Mouse (Mus musculus) MEL (cell line): Measurements from ENCODE around the gene Cyp2d11. TPM values are rescaled to one million over a fixed set of nuclear protein-coding genes. Genes with fewer than 3 reads are reported as not detected.

Experiments used
- DNase-seq: peaks from one replicate; pipeline ENCODE4 v3.0.0; 2011; ENCODE audit warnings: low read depth, low spot score
- H3K27ac ChIP-seq: 2 replicates; pipeline ENCODE4 v1.5.1; 2012; ENCODE audit warnings: low read depth, mild to moderate bottlenecking, control low read depth, low read length, moderate library complexity; ENCODE audit not compliant: control insufficient read depth
- H3K27me3 ChIP-seq, 2 experiments: fragments of 150-350 bp in 1 of 2; sonication (generic) in 1 of 2; 2 replicates each; pipeline ENCODE4 v1.6.1; 2012; ENCODE audit warnings: low read length in 2 of 2, mild to moderate bottlenecking in 2 of 2, improper control_type of control experiment in 1 of 2, moderate library complexity in 1 of 2; ENCODE audit not compliant: insufficient read depth in 2 of 2, control insufficient read depth in 1 of 2
- H3K36me3 ChIP-seq, 2 experiments: 2 replicates each; pipeline ENCODE4 v1.6.1; 2012 to 2014; ENCODE audit warnings: low read length in 2 of 2, improper control_type of control experiment in 1 of 2, inconsistent platforms in 1 of 2, mild to moderate bottlenecking in 1 of 2; ENCODE audit not compliant: insufficient read depth in 2 of 2, control insufficient read depth in 1 of 2
- H3K4me1 ChIP-seq, 2 experiments: fragments of 150-350 bp in 1 of 2; sonication (generic) in 1 of 2; 2 replicates each; pipeline ENCODE4 v1.6.1; 2012; ENCODE audit warnings: low read length in 2 of 2, improper control_type of control experiment in 1 of 2, mild to moderate bottlenecking in 1 of 2; ENCODE audit not compliant: insufficient read depth in 2 of 2, control insufficient read depth in 1 of 2
- H3K4me3 ChIP-seq, 2 experiments: fragments of 150-350 bp in 1 of 2; sonication (generic) in 1 of 2; 2 replicates each; pipeline ENCODE4 v1.5.1; 2012; ENCODE audit warnings: low read depth in 2 of 2, low read length in 2 of 2, mild to moderate bottlenecking in 2 of 2, moderate library complexity in 2 of 2, control low read depth in 1 of 2, improper control_type of control experiment in 1 of 2; ENCODE audit not compliant: control insufficient read depth in 1 of 2, insufficient read depth in 1 of 2
- H3K79me2 ChIP-seq: 2 replicates; pipeline ENCODE4 v1.6.1; 2012; ENCODE audit warnings: mild to moderate bottlenecking, low read length, moderate library complexity; ENCODE audit not compliant: control insufficient read depth, poor library complexity, insufficient read depth
- H3K9ac ChIP-seq: 2 replicates; pipeline ENCODE4 v1.6.1; 2012; ENCODE audit warnings: low read depth, mild to moderate bottlenecking, control low read depth, low read length, moderate library complexity; ENCODE audit not compliant: control insufficient read depth, poor library complexity, severe bottlenecking
- H3K9me3 ChIP-seq: fragments of 150-350 bp; sonication (generic); replicated peaks from 2 replicates; pipeline ENCODE4 v1.6.1; 2012; ENCODE audit warnings: mild to moderate bottlenecking, low read length, improper control_type of control experiment, moderate library complexity; ENCODE audit not compliant: insufficient read depth
- BHLHE40 ChIP-seq: IDR thresholded peaks from 2 replicates; pipeline ENCODE4 v1.6.1; 2012; ENCODE audit warnings: low read depth, mild to moderate bottlenecking, inconsistent platforms, low read length, improper control_type of control experiment, borderline replicate concordance
- CHD1 ChIP-seq: IDR thresholded peaks from 2 replicates; pipeline ENCODE4 v1.6.1; 2012; ENCODE audit warnings: low read depth, mild to moderate bottlenecking, inconsistent platforms, low read length, improper control_type of control experiment
- EP300 ChIP-seq, 2 experiments: IDR thresholded peaks; 2 replicates each; pipeline ENCODE4 v1.6.1; 2011; ENCODE audit warnings: improper control_type of control experiment in 2 of 2, low read length in 2 of 2, low read depth in 1 of 2, mild to moderate bottlenecking in 1 of 2
- ETS1 ChIP-seq: IDR thresholded peaks from 2 replicates; pipeline ENCODE4 v1.6.1; 2012; ENCODE audit warnings: low read depth, mild to moderate bottlenecking, inconsistent platforms, low read length, improper control_type of control experiment, moderate library complexity
- GATA1 ChIP-seq: IDR thresholded peaks from 2 replicates; pipeline ENCODE4 v1.6.1; 2011; ENCODE audit warnings: low read depth, low read length, improper control_type of control experiment
- HCFC1 ChIP-seq: IDR thresholded peaks from 2 replicates; pipeline ENCODE4 v1.6.1; 2012; ENCODE audit warnings: low read depth, mild to moderate bottlenecking, inconsistent platforms, low read length, improper control_type of control experiment, moderate library complexity
- JUND ChIP-seq: IDR thresholded peaks from 2 replicates; pipeline ENCODE4 v1.6.1; 2011; ENCODE audit warnings: low read depth, mild to moderate bottlenecking, improper control_type of control experiment, low read length
- MAX ChIP-seq: IDR thresholded peaks from 2 replicates; pipeline ENCODE4 v1.6.1; 2011; ENCODE audit warnings: low read length, improper control_type of control experiment
- MAZ ChIP-seq: IDR thresholded peaks from 2 replicates; pipeline ENCODE4 v1.6.1; 2012; ENCODE audit warnings: low read depth, mild to moderate bottlenecking, inconsistent platforms, low read length, improper control_type of control experiment
- MXI1 ChIP-seq: IDR thresholded peaks from 2 replicates; pipeline ENCODE4 v1.6.1; 2011; ENCODE audit warnings: mild to moderate bottlenecking, low read depth, low read length, improper control_type of control experiment
- POLR2A ChIP-seq, 2 experiments: IDR thresholded peaks; 2 replicates each; pipeline ENCODE4 v1.6.1; 2011 to 2012; ENCODE audit warnings: low read length in 2 of 2, mild to moderate bottlenecking in 2 of 2, control low read depth in 1 of 2, improper control_type of control experiment in 1 of 2, low read depth in 1 of 2, moderate library complexity in 1 of 2; ENCODE audit not compliant: control insufficient read depth in 1 of 2, insufficient read depth in 1 of 2, poor library complexity in 1 of 2
- POLR2AphosphoS2 ChIP-seq: IDR thresholded peaks from 2 replicates; pipeline ENCODE4 v1.6.1; 2011; ENCODE audit warnings: low read length, improper control_type of control experiment
- SIN3A ChIP-seq: IDR thresholded peaks from 2 replicates; pipeline ENCODE4 v1.6.1; 2012; ENCODE audit warnings: low read length, improper control_type of control experiment, inconsistent platforms
- SMC3 ChIP-seq: IDR thresholded peaks from 2 replicates; pipeline ENCODE4 v1.6.1; 2011; ENCODE audit warnings: low read depth, low read length, improper control_type of control experiment
- TAL1 ChIP-seq: IDR thresholded peaks from 2 replicates; pipeline ENCODE4 v1.6.1; 2012; ENCODE audit warnings: mild to moderate bottlenecking, inconsistent platforms, low read length, moderate library complexity, mixed read lengths
- TBP ChIP-seq: IDR thresholded peaks from 2 replicates; pipeline ENCODE4 v1.8.0; 2011; ENCODE audit warnings: low read depth, low read length, improper control_type of control experiment
- UBTF ChIP-seq: IDR thresholded peaks from 2 replicates; pipeline ENCODE4 v1.6.1; 2012; ENCODE audit warnings: low read depth, mild to moderate bottlenecking, inconsistent platforms, low read length, improper control_type of control experiment, moderate library complexity, borderline replicate concordance; ENCODE audit not compliant: insufficient read depth
- ZMIZ1 ChIP-seq: IDR thresholded peaks from 2 replicates; pipeline ENCODE4 v1.6.1; 2012; ENCODE audit warnings: low read depth, mild to moderate bottlenecking, inconsistent platforms, low read length, improper control_type of control experiment, moderate library complexity
- ZNF384 ChIP-seq: IDR thresholded peaks from 2 replicates; pipeline ENCODE4 v1.6.1; 2012; ENCODE audit warnings: low read depth, mild to moderate bottlenecking, inconsistent platforms, low read length, improper control_type of control experiment
- polyA plus RNA-seq, 2 experiments: library from polyadenylated mRNA; stranded (reverse) in 1 of 2; unstranded in 1 of 2; fragments of >175 nt in 1 of 2; fragments of >200 nt in 1 of 2; gene quantifications; 2 replicates each; pipeline versions ENCODE4 v1.2.1 to v1.2.4; 2012; ENCODE audit warnings: low replicate concordance in 2 of 2, low read depth in 1 of 2; ENCODE audit not compliant: insufficient read length in 2 of 2, insufficient read depth in 1 of 2, missing spikeins in 1 of 2
- total RNA-seq: library from RNA; depleted of rRNA; stranded (reverse); fragments of 300-350 nt; gene quantifications from 2 replicates; pipeline ENCODE4 v1.2.3, GENCODE M21; 2012

Cyp2d11 gene
- total and polyA plus RNA-seq, 3 experiments = not detected

DNA sequence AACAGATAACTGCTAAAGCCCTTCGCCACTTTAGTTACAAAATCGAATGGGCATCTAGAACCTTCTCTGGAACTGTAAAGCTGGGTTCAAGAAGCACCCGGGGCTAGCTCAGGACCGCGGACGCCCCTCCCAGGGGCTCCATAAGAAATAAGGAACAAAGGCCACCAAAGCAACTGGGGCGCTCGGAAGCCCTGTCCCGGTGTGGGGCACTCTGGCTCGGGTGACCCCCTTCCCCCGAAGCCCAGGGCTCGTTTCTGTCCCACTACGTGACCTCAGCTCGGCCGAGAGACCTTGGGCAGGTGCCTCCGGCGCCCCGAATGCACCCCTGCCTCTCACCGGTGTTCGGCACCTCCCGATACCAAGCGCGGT lies 40.1 kb downstream of the Cyp2d11 start:
- H3K79me2 ChIP-seq = peaks cover 25% of the 10 kb centered on the region
- peak overlapping the region; percentile 88 for H3K9ac ChIP-seq
- no peaks in the 10 kb centered on the region for H3K9me3 ChIP-seq
- 0 out of 2 replicates have a peak, but pooled peaks have one; percentile 10 for TF ChIP-seq UBTF
- TF ChIP-seq ZNF384 = no peak
- H3K4me1 ChIP-seq = peaks cover 9 to 25% of the 10 kb centered on the region in 2 experiments
- no peak for DNase-seq
- peak overlapping the region; percentile 84 for H3K4me3 ChIP-seq
- H3K27ac ChIP-seq = peak overlapping the region; percentile 57
- peaks cover 0 to 23% of the 10 kb centered on the region in 2 experiments; a peak in 2 of 4 replicates for H3K36me3 ChIP-seq
- H3K27me3 ChIP-seq = no peaks in the 10 kb centered on the region

DNA sequence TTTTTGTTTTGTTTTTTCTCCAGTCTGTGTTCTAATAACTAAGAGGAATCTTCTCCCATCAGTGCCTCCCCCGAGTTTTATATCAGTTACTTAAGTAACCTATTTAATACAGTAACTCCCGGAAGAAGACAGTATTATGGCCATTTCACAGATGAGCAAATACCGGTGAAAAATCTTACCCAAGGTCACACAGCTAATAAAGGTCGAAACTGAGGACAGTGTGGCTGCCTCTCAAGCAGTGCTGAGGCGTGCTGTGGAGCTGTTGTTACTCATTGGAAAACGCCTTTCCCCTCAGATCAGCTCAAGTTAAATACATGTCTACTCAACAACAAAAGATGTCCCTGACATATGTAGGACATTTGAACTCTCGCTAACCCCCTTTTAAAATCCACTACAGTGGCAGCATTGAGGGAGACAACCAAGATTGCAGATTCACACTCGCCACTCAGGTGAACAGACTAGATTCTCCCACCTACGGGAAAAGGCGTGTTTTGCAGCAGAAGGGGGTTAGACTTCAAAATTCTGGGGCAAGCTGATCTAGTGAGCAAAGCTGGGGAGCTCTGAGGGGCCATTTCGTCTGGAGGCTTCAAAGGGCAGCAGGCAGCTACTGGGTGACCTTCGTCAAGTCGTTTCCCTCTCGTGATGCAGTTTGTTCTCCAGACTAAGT lies 40.6 kb downstream of the Cyp2d11 start:
- peak; percentile 37 for DNase-seq
- Histone ChIP-seq H3K4me1 (peaks cover 9 to 30% of the 10 kb centered on the region in 2 experiments), H3K4me3 (peak overlapping the region; percentile 84), H3K79me2 (peaks cover 28% of the 10 kb centered on the region), H3K27ac (peak overlapping the region; percentile 57), H3K9ac (peak overlapping the region; percentile 88), H3K36me3 (peaks cover 0 to 27% of the 10 kb centered on the region in 2 experiments; a peak in 2 of 4 replicates), H3K9me3 (no peaks in the 10 kb centered on the region), H3K27me3 (no peaks in the 10 kb centered on the region)
- TF ChIP-seq ETS1 = no peak
- 0 out of 2 replicates have a peak, but pooled peaks have one; percentile 13 for TF ChIP-seq CHD1

DNA sequence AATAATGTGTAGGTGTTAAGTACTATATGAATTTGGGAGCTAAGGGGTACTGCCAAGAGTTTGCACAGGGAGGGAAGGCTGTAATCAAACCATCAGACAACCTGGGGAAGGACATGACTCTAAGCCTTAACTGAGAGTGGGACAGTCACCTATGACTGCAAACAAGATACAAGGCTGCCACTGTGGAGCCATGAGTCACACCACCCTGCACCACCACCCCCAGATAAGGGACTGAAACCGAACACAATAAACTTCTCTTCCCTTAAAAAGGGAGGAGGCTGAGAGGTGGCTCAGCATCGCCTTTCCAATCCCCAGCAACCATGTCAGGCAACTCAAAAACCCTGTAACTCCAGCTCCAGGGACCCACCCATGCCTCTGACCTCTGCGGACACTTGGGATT lies 42.3 kb downstream of the Cyp2d11 start:
- peak overlapping the region; percentile 62 for H3K27ac ChIP-seq
- H3K27me3 ChIP-seq = no peaks in the 10 kb centered on the region
- no peak overlapping the region; a peak in 1 of 4 replicates for H3K4me3 ChIP-seq
- no peak for TF ChIP-seq MXI1
- peak; percentile 18; the same call in 1 of the 2 replicates for TF ChIP-seq SMC3
- 0 out of 2 replicates have a peak, but pooled peaks have one; percentile 24 for TF ChIP-seq HCFC1
- TF ChIP-seq POLR2AphosphoS2 = peak; percentile 21; the same call in 1 of the 2 replicates
- 0 out of 2 replicates have a peak, but pooled peaks have one; percentile 28 for TF ChIP-seq ZMIZ1
- TF ChIP-seq TBP = peak; percentile 79
- peak; percentile 57 for TF ChIP-seq TAL1
- TF ChIP-seq JUND = peak; percentile 57; the same call in 1 of the 2 replicates
- no peak for TF ChIP-seq MAZ
- no peak for TF ChIP-seq UBTF
- peak; percentile 48; the same call in 1 of the 2 replicates for TF ChIP-seq BHLHE40
- peak; percentile 50 to 77 for TF ChIP-seq EP300 (IDR thresholded peaks at IDR 0.05; ENCODE audit: low read depth in 1 of 2, low read length in 2 of 2)
- TF ChIP-seq POLR2A (IDR thresholded peaks at IDR 0.05; ENCODE audit: control insufficient read depth in 1 of 2, insufficient read depth in 1 of 2, low read depth in 1 of 2, low read length in 2 of 2, poor library complexity in 1 of 2) = peak in 1 of 2 experiments; percentile 21; a peak in 1 of 4 replicates
- TF ChIP-seq SIN3A = peak; percentile 68
- TF ChIP-seq ETS1 = peak; percentile 65; the same call in 1 of the 2 replicates
- no peak for TF ChIP-seq MAX
- peak; percentile 80 for TF ChIP-seq GATA1
- H3K79me2 ChIP-seq = peaks cover 38% of the 10 kb centered on the region
- H3K9ac ChIP-seq = peak overlapping the region; percentile 45; the same call in 1 of the 2 replicates
- peaks cover 0 to 37% of the 10 kb centered on the region in 2 experiments; a peak in 2 of 4 replicates for H3K36me3 ChIP-seq
- peak; percentile 87 for DNase-seq
- H3K4me1 ChIP-seq = peaks cover 12 to 43% of the 10 kb centered on the region in 2 experiments
- H3K9me3 ChIP-seq = no peaks in the 10 kb centered on the region
